Mouse (Mus musculus) lung, embryonic 16.5 days (tissue): ENCODE results near the gene Traf4. TPM values are rescaled to one million over a fixed set of nuclear protein-coding genes. Genes with fewer than 3 reads are reported as not detected.

Experiments used
- ATAC-seq: fragments of 200-750 bp; cut with Nextera tagmentation; 2 replicates; pipeline ENCODE4 v1.8.0; 2017; ENCODE audit warnings: low read depth, mild to moderate bottlenecking, moderate library complexity
- H3K27ac ChIP-seq: fragments of 300-500 bp; sonication (generic); 2 replicates; pipeline ENCODE4 v1.5.1; 2014; ENCODE audit warnings: mild to moderate bottlenecking, control low read depth, low read length
- H3K27me3 ChIP-seq: fragments of 300-500 bp; sonication (generic); 2 replicates; pipeline ENCODE4 v1.6.1; 2014; ENCODE audit warnings: low read depth, low read length, mixed read lengths; ENCODE audit not compliant: control insufficient read depth, insufficient read depth
- H3K36me3 ChIP-seq: fragments of 300-500 bp; sonication (generic); 2 replicates; pipeline ENCODE4 v1.6.1; 2014; ENCODE audit warnings: low read length; ENCODE audit not compliant: control insufficient read depth, insufficient read depth
- H3K4me1 ChIP-seq: fragments of 300-500 bp; sonication (generic); replicated peaks from 2 replicates; pipeline ENCODE4 v1.6.1; 2014; ENCODE audit warnings: low read length, mixed read lengths; ENCODE audit not compliant: control insufficient read depth, insufficient read depth
- H3K4me2 ChIP-seq: fragments of 300-500 bp; sonication (generic); 2 replicates; pipeline ENCODE4 v1.6.1; 2014; ENCODE audit warnings: low read depth, low read length, control low read depth
- H3K4me3 ChIP-seq: fragments of 300-500 bp; sonication (generic); 2 replicates; pipeline ENCODE4 v1.5.1; 2014; ENCODE audit warnings: mild to moderate bottlenecking, low read length, control low read depth
- H3K9ac ChIP-seq: fragments of 300-500 bp; sonication (generic); 2 replicates; pipeline ENCODE4 v1.6.1; 2014; ENCODE audit warnings: low read length, control low read depth
- H3K9me3 ChIP-seq: fragments of 300-500 bp; sonication (generic); 2 replicates; pipeline ENCODE4 v1.6.1; 2016; ENCODE audit warnings: low read length; ENCODE audit not compliant: control insufficient read depth
- WGBS: fragments of 180-500 bp; shearing (Covaris S2); extraction: QIAGEN DNeasy Blood & Tissue Kit; methylation state at CpG from one replicate; pipeline ENCODE4 v1.1.7; 2014; 5-methylcytosine and 5-hydroxymethylcytosine counted together
- microRNA-seq: library from miRNA; unstranded; fragments of <30 nt; microRNA quantifications from one replicate; pipeline ENCODE4, GENCODE M21; 2016
- polyA plus RNA-seq: library from polyadenylated mRNA; unstranded; fragments of >200 nt; fragmentation: Nextera tagmentation; extraction: Ambion mirVana; gene quantifications from 2 replicates; pipeline ENCODE4 v1.2.1, GENCODE M21; 2015

The Traf4 gene
- polyA plus RNA-seq, 1 experiment from 2014 or later: 96.3 TPM

- H3K4me3 ChIP-seq: no peak overlapping the region
- H3K9me3 ChIP-seq: no peaks in the 10 kb centered on the region
- no peak overlapping the region for H3K9ac ChIP-seq
- peaks cover 16% of the 10 kb centered on the region for H3K4me1 ChIP-seq
- ATAC-seq: no peak
- no peaks in the 10 kb centered on the region for H3K36me3 ChIP-seq
- 68% methylated on average over 8 of the region's 8 CpGs for WGBS
- H3K27ac ChIP-seq: no peak overlapping the region
- no peak overlapping the region for H3K4me2 ChIP-seq
- H3K27me3 ChIP-seq: no peaks in the 10 kb centered on the region
Observed at GRCm38 (mm10) chr11:78119898-78120297, 45.5 kb downstream of the Traf4 start.

- no peak overlapping the region for H3K4me3 ChIP-seq
- H3K4me2 ChIP-seq: no peak overlapping the region
- H3K27me3 ChIP-seq: no peaks in the 10 kb centered on the region
- H3K4me1 ChIP-seq: peaks cover 23% of the 10 kb centered on the region
- no peaks in the 10 kb centered on the region for H3K9me3 ChIP-seq
- no peak overlapping the region for H3K27ac ChIP-seq
- ATAC-seq: no peak
- H3K9ac ChIP-seq: no peak overlapping the region
- no peaks in the 10 kb centered on the region for H3K36me3 ChIP-seq
Observed at GRCm38 (mm10) chr11:78118467-78118866, 46.9 kb downstream of the Traf4 start.

- Histone ChIP-seq H3K36me3 (no peaks in the 10 kb centered on the region), H3K4me2 (peak overlapping the region; percentile 65), H3K27ac (no peak overlapping the region), H3K4me1 (peaks cover 20% of the 10 kb centered on the region), H3K27me3 (no peaks in the 10 kb centered on the region), H3K9me3 (no peaks in the 10 kb centered on the region), H3K4me3 (peak overlapping the region; percentile 70), H3K9ac (peak overlapping the region; percentile 80)
- no peak for ATAC-seq
- WGBS: 10% methylated on average over 5 of the region's 5 CpGs
Observed at GRCm38 (mm10) chr11:78116146-78116410, 49.3 kb downstream of the Traf4 start.

- Histone ChIP-seq H3K27me3 (no peaks in the 10 kb centered on the region), H3K27ac (peak overlapping the region; percentile 72), H3K4me3 (peak overlapping the region; percentile 70), H3K9me3 (no peaks in the 10 kb centered on the region), H3K9ac (peak overlapping the region; percentile 80), H3K4me1 (peaks cover 17% of the 10 kb centered on the region), H3K4me2 (peak overlapping the region; percentile 65), H3K36me3 (no peaks in the 10 kb centered on the region)
- ATAC-seq: peak; percentile 100
- WGBS: under 1% methylated on average over 37 of the region's 37 CpGs
Observed at GRCm38 (mm10) chr11:78115367-78116145, 49.8 kb downstream of the Traf4 start.

GRCm38 (mm10) chr11:78114676-78115366, 50.6 kb downstream of the Traf4 start:
- peak overlapping the region; percentile 70 for H3K4me3 ChIP-seq
- no peaks in the 10 kb centered on the region for H3K27me3 ChIP-seq
- no peak for ATAC-seq
- peak overlapping the region; percentile 80 for H3K9ac ChIP-seq
- H3K9me3 ChIP-seq: no peaks in the 10 kb centered on the region
- peaks cover 15% of the 10 kb centered on the region for H3K4me1 ChIP-seq
- peak overlapping the region; percentile 72 for H3K27ac ChIP-seq
- H3K4me2 ChIP-seq: peak overlapping the region; percentile 65
- 5% methylated on average over 19 of the region's 19 CpGs for WGBS
- no peaks in the 10 kb centered on the region for H3K36me3 ChIP-seq

- Histone ChIP-seq H3K36me3 (no peaks in the 10 kb centered on the region), H3K9ac (no peak overlapping the region), H3K4me2 (no peak overlapping the region), H3K4me3 (no peak overlapping the region), H3K9me3 (no peaks in the 10 kb centered on the region), H3K27me3 (no peaks in the 10 kb centered on the region), H3K4me1 (peaks cover 14% of the 10 kb centered on the region), H3K27ac (no peak overlapping the region)
- 76% methylated on average over 2 of the region's 2 CpGs for WGBS
- ATAC-seq: no peak
Observed at GRCm38 (mm10) chr11:78113616-78114015, 51.8 kb downstream of the Traf4 start.

Small RNA genes within 50 kb of the gene (microRNA-seq; reads per million reads assigned to microRNA genes)
- 0.99 reads per million for gene Mir7653

Other genes starting within 250 kb of the Traf4 start
- gene Sez6, start 234.8 kb downstream of the Traf4 start, polyA plus RNA-seq: 0.34 and 0.69 TPM in 2 replicates
- 13.8 and 13.9 TPM in 2 replicates for gene Phf12, start 182.8 kb downstream of the Traf4 start, polyA plus RNA-seq
- 14.5 and 15.3 TPM in 2 replicates for gene Dhrs13, start 133.3 kb downstream of the Traf4 start, polyA plus RNA-seq
- 67.6 and 70.0 TPM in 2 replicates for gene Flot2, start 127.7 kb downstream of the Traf4 start, polyA plus RNA-seq
- gene Eral1, start 85.2 kb downstream of the Traf4 start, polyA plus RNA-seq: 35.0 and 35.1 TPM in 2 replicates
- gene Fam222b, start 70.9 kb downstream of the Traf4 start, polyA plus RNA-seq: 13.6 and 17.1 TPM in 2 replicates
- gene Nek8, start 11.1 kb upstream of the Traf4 start, polyA plus RNA-seq: 20.6 and 22.3 TPM in 2 replicates
- gene Tlcd1, start 11.1 kb upstream of the Traf4 start, polyA plus RNA-seq: 24.4 and 25.9 TPM in 2 replicates
- 1,346 and 1,426 TPM in 2 replicates for gene Rpl23a, start 18.0 kb upstream of the Traf4 start, polyA plus RNA-seq
- 117 and 129 TPM in 2 replicates for gene Rab34, start 22.8 kb upstream of the Traf4 start, polyA plus RNA-seq
- 5.3 and 6.8 TPM in 2 replicates for gene Proca1, start 27.8 kb upstream of the Traf4 start, polyA plus RNA-seq
- gene Sdf2, start 80.2 kb upstream of the Traf4 start, polyA plus RNA-seq: 81.9 and 84.7 TPM in 2 replicates
- 24.6 and 26.2 TPM in 2 replicates for gene Supt6, start 80.4 kb upstream of the Traf4 start, polyA plus RNA-seq
- 59.5 and 63.5 TPM in 2 replicates for gene 2610507B11Rik, start 96.2 kb upstream of the Traf4 start, polyA plus RNA-seq
- 0.13 and 0.35 TPM in 2 replicates for gene BC030499, start 125.3 kb upstream of the Traf4 start, polyA plus RNA-seq
- 44.9 and 46.7 TPM in 2 replicates for gene Spag5, start 135.9 kb upstream of the Traf4 start, polyA plus RNA-seq
- 8.9 and 12.1 TPM in 2 replicates for gene Aldoc, start 157.4 kb upstream of the Traf4 start, polyA plus RNA-seq
- 81.8 and 84.8 TPM in 2 replicates for gene Pigs, start 162.8 kb upstream of the Traf4 start, polyA plus RNA-seq
- gene Unc119, start 177.9 kb upstream of the Traf4 start, polyA plus RNA-seq: 26.6 and 27.2 TPM in 2 replicates
- gene Foxn1, start 221.0 kb upstream of the Traf4 start, polyA plus RNA-seq: 0.77 and 1.2 TPM in 2 replicates